Mouse (Mus musculus): ENCODE results near the gene Txn2.

DNA sequence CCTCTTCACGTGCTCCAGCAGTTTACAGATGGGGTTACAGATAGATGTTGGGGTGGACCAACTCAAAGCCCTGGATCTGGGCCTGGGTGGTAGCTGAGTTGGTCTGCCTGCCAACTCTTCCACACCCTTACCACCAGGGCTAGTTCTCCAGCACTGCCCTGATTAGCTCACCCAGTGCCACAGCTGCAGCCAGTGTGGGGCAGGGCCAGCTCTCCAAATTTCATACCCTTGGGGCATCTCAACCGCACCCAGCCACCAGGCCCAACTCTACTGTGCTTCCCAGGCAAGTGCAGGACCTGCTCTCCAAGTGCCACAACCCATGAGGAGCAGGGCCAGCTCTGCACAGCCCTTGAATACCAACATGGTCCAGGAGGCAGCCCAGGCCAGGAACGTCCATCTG is 49.0 kb downstream of the Txn2 start:
- TF ChIP-seq POLR2A (IDR thresholded peaks at IDR 0.05; ENCODE audit: borderline replicate concordance, extremely low read depth, low read depth, low read length) (no peak), CTCF (IDR thresholded peaks at IDR 0.05; ENCODE audit: insufficient read depth, low read length) (no peak)

Data from lung, adult 2 months (tissue).